Mouse (Mus musculus): ENCODE measurements around the gene Col11a2. TPM values are rescaled to one million over a fixed set of nuclear protein-coding genes. Genes with fewer than 3 reads are reported as not detected.

The Col11a2 gene
- polyA plus RNA-seq, 1 experiment from 2014 or later = 2.1 TPM

GRCm38 (mm10) chr17:34024317-34024821 is 14.9 kb upstream of the Col11a2 start, which contains the start of gene Ring1:
TSS of gene Ring1 (minus strand) at chr17:34024680.
- peak; percentile 68 for ATAC-seq (ENCODE audit: low FRiP score, low TSS enrichment)
- peaks cover 24% of the 10 kb centered on the region for H3K4me1 ChIP-seq (ENCODE audit: control insufficient read depth, insufficient read depth, low read length)
- under 1% methylated on average over 52 of the region's 58 CpGs for WGBS

GRCm38 (mm10) chr17:34024861-34025755 is 14.1 kb upstream of the Col11a2 start:
- Histone ChIP-seq H3K27me3 (ENCODE audit: control insufficient read depth, insufficient read depth, low read length) (no peaks in the 10 kb centered on the region), H3K4me3 (ENCODE audit: low read length) (peak overlapping the region; percentile 92), H3K4me2 (replicated peaks; ENCODE audit: low read depth, low read length) (peak overlapping the region; percentile 85), H3K36me3 (ENCODE audit: control insufficient read depth, insufficient read depth, low read length) (peaks cover 42% of the 10 kb centered on the region), H3K27ac (ENCODE audit: low read depth, low read length) (peak overlapping the region; percentile 87), H3K9ac (ENCODE audit: low read depth, low read length) (peak overlapping the region; percentile 90), H3K4me1 (ENCODE audit: control insufficient read depth, insufficient read depth, low read length) (peaks cover 29% of the 10 kb centered on the region), H3K9me3 (ENCODE audit: control insufficient read depth, low read length) (0 out of 2 replicates have a peak, but pooled peaks cover 2% of the 10 kb centered on the region)
- no peak; the same call in 1 of the 2 replicates for ATAC-seq (ENCODE audit: low FRiP score, low TSS enrichment)
- WGBS = 1% methylated on average over 49 of the region's 57 CpGs

More at GRCm38 (mm10) chr17:34024317-34024821, 14.9 kb upstream of the Col11a2 start, which contains the start of gene Ring1:
- Histone ChIP-seq H3K9ac (ENCODE audit: low read depth, low read length) (peak within 1 kb of the TSS; percentile 90), H3K27me3 (ENCODE audit: control insufficient read depth, insufficient read depth, low read length) (no peaks in the 10 kb centered on the region), H3K36me3 (ENCODE audit: control insufficient read depth, insufficient read depth, low read length) (peaks cover 35% of the 10 kb centered on the region), H3K4me2 (replicated peaks; ENCODE audit: low read depth, low read length) (peak within 1 kb of the TSS; percentile 85), H3K27ac (ENCODE audit: low read depth, low read length) (peak within 1 kb of the TSS; percentile 87), H3K9me3 (ENCODE audit: control insufficient read depth, low read length) (peaks cover 3% of the 10 kb centered on the region), H3K4me3 (ENCODE audit: low read length) (peak within 1 kb of the TSS; percentile 92)

- 26% methylated on average over 7 of the region's 7 CpGs for WGBS
- no peaks in the 10 kb centered on the region for H3K9me3 ChIP-seq (ENCODE audit: control insufficient read depth, low read length)
- ATAC-seq (ENCODE audit: low FRiP score, low TSS enrichment) = no peak
- H3K4me2 ChIP-seq (replicated peaks; ENCODE audit: low read depth, low read length) = peak overlapping the region; percentile 85
- H3K4me3 ChIP-seq (ENCODE audit: low read length) = peak overlapping the region; percentile 92; the same call in 1 of the 2 replicates
- no peaks in the 10 kb centered on the region for H3K27me3 ChIP-seq (ENCODE audit: control insufficient read depth, insufficient read depth, low read length)
- no peak overlapping the region for H3K9ac ChIP-seq (ENCODE audit: low read depth, low read length)
- peaks cover 35% of the 10 kb centered on the region for H3K4me1 ChIP-seq (ENCODE audit: control insufficient read depth, insufficient read depth, low read length)
- peaks cover 42% of the 10 kb centered on the region for H3K36me3 ChIP-seq (ENCODE audit: control insufficient read depth, insufficient read depth, low read length)
- H3K27ac ChIP-seq (ENCODE audit: low read depth, low read length) = no peak overlapping the region
Measured at GRCm38 (mm10) chr17:34025756-34026151, 13.5 kb upstream of the Col11a2 start.

- no peak overlapping the region for H3K27ac ChIP-seq (ENCODE audit: low read depth, low read length)
- no peaks in the 10 kb centered on the region for H3K27me3 ChIP-seq (ENCODE audit: control insufficient read depth, insufficient read depth, low read length)
- peaks cover 37% of the 10 kb centered on the region for H3K36me3 ChIP-seq (ENCODE audit: control insufficient read depth, insufficient read depth, low read length)
- peak overlapping the region; percentile 85; the same call in 1 of the 2 replicates for H3K4me2 ChIP-seq (replicated peaks; ENCODE audit: low read depth, low read length)
- H3K4me3 ChIP-seq (ENCODE audit: low read length) = no peak overlapping the region
- no peaks in the 10 kb centered on the region for H3K9me3 ChIP-seq (ENCODE audit: control insufficient read depth, low read length)
- ATAC-seq (ENCODE audit: low FRiP score, low TSS enrichment) = no peak
- H3K4me1 ChIP-seq (ENCODE audit: control insufficient read depth, insufficient read depth, low read length) = peaks cover 35% of the 10 kb centered on the region
- H3K9ac ChIP-seq (ENCODE audit: low read depth, low read length) = no peak overlapping the region
- WGBS = 30% methylated on average over 2 of the region's 2 CpGs
Measured at GRCm38 (mm10) chr17:34026221-34026620, 13.0 kb upstream of the Col11a2 start.

- Histone ChIP-seq H3K9ac (ENCODE audit: low read depth, low read length) (peak overlapping the region; percentile 79), H3K36me3 (ENCODE audit: control insufficient read depth, insufficient read depth, low read length) (peaks cover 29% of the 10 kb centered on the region), H3K9me3 (ENCODE audit: control insufficient read depth, low read length) (no peaks in the 10 kb centered on the region), H3K27ac (ENCODE audit: low read depth, low read length) (peak overlapping the region; percentile 80), H3K4me1 (ENCODE audit: control insufficient read depth, insufficient read depth, low read length) (peaks cover 35% of the 10 kb centered on the region), H3K27me3 (ENCODE audit: control insufficient read depth, insufficient read depth, low read length) (no peaks in the 10 kb centered on the region), H3K4me3 (ENCODE audit: low read length) (peak overlapping the region; percentile 66), H3K4me2 (replicated peaks; ENCODE audit: low read depth, low read length) (peak overlapping the region; percentile 97)
- no peak for ATAC-seq (ENCODE audit: low FRiP score, low TSS enrichment)
- 9% methylated on average over 36 of the region's 36 CpGs for WGBS
Measured at GRCm38 (mm10) chr17:34026917-34027655, 12.2 kb upstream of the Col11a2 start.

GRCm38 (mm10) chr17:34027656-34028223 is 11.5 kb upstream of the Col11a2 start, which contains the start of gene H2-Ke6:
TSS of gene H2-Ke6 (minus strand) at chr17:34028060.
- Histone ChIP-seq H3K4me3 (ENCODE audit: low read length) (peak within 1 kb of the TSS; percentile 66), H3K9me3 (ENCODE audit: control insufficient read depth, low read length) (no peaks in the 10 kb centered on the region), H3K27me3 (ENCODE audit: control insufficient read depth, insufficient read depth, low read length) (no peaks in the 10 kb centered on the region), H3K4me1 (ENCODE audit: control insufficient read depth, insufficient read depth, low read length) (peaks cover 38% of the 10 kb centered on the region), H3K9ac (ENCODE audit: low read depth, low read length) (peak within 1 kb of the TSS; percentile 79), H3K4me2 (replicated peaks; ENCODE audit: low read depth, low read length) (peak within 1 kb of the TSS; percentile 97), H3K36me3 (ENCODE audit: control insufficient read depth, insufficient read depth, low read length) (peaks cover 23% of the 10 kb centered on the region), H3K27ac (ENCODE audit: low read depth, low read length) (peak within 1 kb of the TSS; percentile 80)
- under 1% methylated on average over 46 of the region's 49 CpGs for WGBS
- ATAC-seq (ENCODE audit: low FRiP score, low TSS enrichment) = peak; percentile 76

GRCm38 (mm10) chr17:34028501-34029149 is 10.6 kb upstream of the Col11a2 start:
- no peak overlapping the region for H3K9ac ChIP-seq (ENCODE audit: low read depth, low read length)
- WGBS = 77% methylated on average over 17 of the region's 17 CpGs
- H3K4me3 ChIP-seq (ENCODE audit: low read length) = no peak overlapping the region
- peaks cover 44% of the 10 kb centered on the region for H3K4me1 ChIP-seq (ENCODE audit: control insufficient read depth, insufficient read depth, low read length)
- ATAC-seq (ENCODE audit: low FRiP score, low TSS enrichment) = no peak
- peaks cover 22% of the 10 kb centered on the region for H3K36me3 ChIP-seq (ENCODE audit: control insufficient read depth, insufficient read depth, low read length)
- H3K9me3 ChIP-seq (ENCODE audit: control insufficient read depth, low read length) = no peaks in the 10 kb centered on the region
- peak overlapping the region; percentile 80; the same call in 1 of the 2 replicates for H3K27ac ChIP-seq (ENCODE audit: low read depth, low read length)
- no peaks in the 10 kb centered on the region for H3K27me3 ChIP-seq (ENCODE audit: control insufficient read depth, insufficient read depth, low read length)
- H3K4me2 ChIP-seq (replicated peaks; ENCODE audit: low read depth, low read length) = peak overlapping the region; percentile 97; the same call in 1 of the 2 replicates
